Comparison of ENCODE assay signal across 18 mouse cellular contexts in the genomic region with DNA sequence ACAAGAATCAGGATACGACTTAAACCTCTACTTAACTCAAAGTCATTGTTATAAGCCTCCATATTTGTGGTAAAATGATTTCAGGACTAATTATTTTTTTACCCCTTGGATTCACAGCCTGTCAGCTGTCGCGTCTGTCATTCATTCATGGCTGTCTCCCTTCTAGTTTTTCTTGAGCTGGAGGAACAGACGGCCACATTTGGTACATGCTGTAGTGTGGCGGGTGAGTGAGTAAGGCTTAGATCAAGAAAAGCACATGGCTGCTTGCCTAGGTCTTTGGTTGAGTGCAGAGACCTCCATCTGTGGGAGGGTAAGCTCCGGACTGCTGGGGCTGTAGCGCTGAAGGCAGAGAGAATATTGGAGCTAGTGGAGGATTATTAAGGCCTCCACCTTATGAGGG. TPM values are rescaled to one million over a fixed set of nuclear protein-coding genes. Genes with fewer than 3 reads are reported as not detected.
A peak's percentile ranks its signal among the peaks of the same experiment; 100 is the strongest.
DNase-seq lines count a peak whose midpoint lies in the region; ATAC-seq and TF ChIP-seq lines count a peak whose summit lies in the region.
"Had no signal": no experiment of that assay in that cellular context is flagged by ENCODE, and none has a peak within 500 bp of the region (broad histone marks: within the 10 kb centered on the region; RNA-seq: fewer than 3 reads in every experiment).

No protein-coding gene starts in this region.

- H3K4me2 ChIP-seq in liver, embryonic 11.5 days, result peak overlapping the region; percentile 82
- H3K4me2 ChIP-seq in liver, embryonic 16.5 days (ENCODE audit: low read depth, low read length), result peak overlapping the region; percentile 85
- H3K4me2 ChIP-seq: embryonic facial prominence, embryonic 12.5 days; midbrain, embryonic 12.5 days had no signal

- H3K4me3 ChIP-seq in erythroblast, embryonic 14.5 days (replicated peaks), result peak overlapping the region; percentile 68
- peak overlapping the region; percentile 31; the same call in 1 of the 2 replicates for H3K4me3 ChIP-seq in liver, embryonic 11.5 days (ENCODE audit: low read depth, low read length)
- peak overlapping the region; percentile 70; the same call in 1 of the 2 replicates for H3K4me3 ChIP-seq in G1E (ENCODE audit: low read depth, low read length)
- H3K4me3 ChIP-seq in liver, embryonic 16.5 days (ENCODE audit: low read depth, low read length), result no peak overlapping the region
- H3K4me3 ChIP-seq: embryonic facial prominence, embryonic 12.5 days; layer of hippocampus, adult 2 months; limb, embryonic 15.5 days; midbrain, embryonic 12.5 days had no signal

- peak overlapping the region; percentile 100 for H3K27ac ChIP-seq in liver, embryonic 11.5 days (ENCODE audit: low read depth, low read length)
- H3K27ac ChIP-seq in liver, embryonic 16.5 days (ENCODE audit: low read length), result peak overlapping the region; percentile 99
- H3K27ac ChIP-seq: embryonic facial prominence, embryonic 12.5 days; layer of hippocampus, adult 2 months; limb, embryonic 15.5 days; midbrain, embryonic 12.5 days had no signal

- TF ChIP-seq CTCF in G1E (IDR thresholded peaks at IDR 0.05; ENCODE audit: low read depth, low read length), result no peak

- no peak for DNase-seq in liver, embryonic 11.5 days (ENCODE audit: low spot score)
- DNase-seq in liver (no peak), G1E (ENCODE audit: low spot score) (no peak)
- no peak for DNase-seq in left cerebral cortex, adult 18-20 months (ENCODE audit: low spot score in 2 of 2)
- DNase-seq in kidney, postnatal 25 days, result no peak
- DNase-seq: cerebellum, adult 11-12 months; heart, postnatal 14 days; lung, postnatal 14 days had no signal

- 89% methylated on average over 7 of the region's 7 CpGs for WGBS in liver, embryonic 11.5 days
- WGBS in liver, embryonic 16.5 days (ENCODE audit: insufficient replicate concordance), result 81% methylated on average over 7 of the region's 7 CpGs

- peaks cover 64% of the 10 kb centered on the region for H3K36me3 ChIP-seq in erythroblast, embryonic 14.5 days (ENCODE audit: control insufficient read depth)
- H3K36me3 ChIP-seq in liver, embryonic 11.5 days (ENCODE audit: control insufficient read depth, insufficient read depth, low read length), result peaks cover 21% of the 10 kb centered on the region
- H3K36me3 ChIP-seq in G1E (replicated peaks), result peaks cover 44% of the 10 kb centered on the region
- peaks cover 18% of the 10 kb centered on the region for H3K36me3 ChIP-seq in liver, embryonic 16.5 days (ENCODE audit: control insufficient read depth, insufficient read depth)

- ATAC-seq in erythroblast, adult 5-6 weeks (replicated peaks; ENCODE audit: low FRiP score, poor library complexity, severe bottlenecking), result no peak
- ATAC-seq in liver, embryonic 11.5 days (replicated peaks; ENCODE audit: low FRiP score), result no peak
- ATAC-seq in G1E (ENCODE audit: extremely low read depth, insufficient number of reproducible peaks, low FRiP score, poor library complexity, severe bottlenecking), result no peak
- ATAC-seq in liver, embryonic 16.5 days (ENCODE audit: low read depth), result no peak

- H3K9ac ChIP-seq in liver, embryonic 11.5 days (ENCODE audit: low read depth, low read length), result peak overlapping the region; percentile 66
- H3K9ac ChIP-seq in liver, embryonic 16.5 days (ENCODE audit: low read depth, low read length), result peak overlapping the region; percentile 77
- H3K9ac ChIP-seq: embryonic facial prominence, embryonic 12.5 days; limb, embryonic 15.5 days; midbrain, embryonic 12.5 days had no signal

- H3K27me3 ChIP-seq in erythroblast, embryonic 14.5 days (ENCODE audit: control insufficient read depth), result no peaks in the 10 kb centered on the region
- H3K27me3 ChIP-seq in liver, embryonic 11.5 days (replicated peaks; ENCODE audit: control insufficient read depth, insufficient read depth, low read length), result no peaks in the 10 kb centered on the region
- H3K27me3 ChIP-seq in G1E (ENCODE audit: insufficient read depth, low read length), result no peaks in the 10 kb centered on the region
- no peaks in the 10 kb centered on the region for H3K27me3 ChIP-seq in liver, embryonic 16.5 days (ENCODE audit: control insufficient read depth, insufficient read depth, low read depth, low read length)
- H3K27me3 ChIP-seq: embryonic facial prominence, embryonic 12.5 days; midbrain, embryonic 12.5 days had no signal

- peaks cover 82% of the 10 kb centered on the region for H3K4me1 ChIP-seq in erythroblast, embryonic 14.5 days (ENCODE audit: control insufficient read depth)
- H3K4me1 ChIP-seq in liver, embryonic 11.5 days (replicated peaks; ENCODE audit: control insufficient read depth, insufficient read depth, low read length), result peaks cover 33% of the 10 kb centered on the region
- peaks cover 86% of the 10 kb centered on the region for H3K4me1 ChIP-seq in G1E (ENCODE audit: insufficient read depth, low read depth, low read length)
- peaks cover 48% of the 10 kb centered on the region for H3K4me1 ChIP-seq in liver, embryonic 16.5 days (ENCODE audit: control insufficient read depth, low read depth, low read length)
- H3K4me1 ChIP-seq: embryonic facial prominence, embryonic 12.5 days; midbrain, embryonic 12.5 days had no signal

- H3K9me3 ChIP-seq in erythroblast, embryonic 14.5 days (ENCODE audit: control insufficient read depth, low read length), result no peaks in the 10 kb centered on the region
- H3K9me3 ChIP-seq in liver, embryonic 11.5 days (ENCODE audit: control insufficient read depth, low read length), result no peaks in the 10 kb centered on the region
- H3K9me3 ChIP-seq in G1E (replicated peaks), result no peaks in the 10 kb centered on the region
- H3K9me3 ChIP-seq in liver, embryonic 16.5 days (replicated peaks; ENCODE audit: control insufficient read depth, low read length), result no peaks in the 10 kb centered on the region
- H3K9me3 ChIP-seq: embryonic facial prominence, embryonic 12.5 days; forebrain, embryonic 10.5 days; limb, embryonic 15.5 days; midbrain, embryonic 12.5 days had no signal

RNA-seq across cellular contexts. Expression of gene Supt4a, which starts 10.4 kb away (rescaled TPM):
- 4.3 and 5.5 TPM in 2 replicates for polyA plus RNA-seq in erythroblast, embryonic 14.5 days (2012)
- 133 and 166 TPM in 2 replicates for total RNA-seq in erythroblast, adult 5-6 weeks (2015; ENCODE audit: low replicate concordance)
- total RNA-seq in erythroblast, adult 5-6 weeks (2017; ENCODE audit: low replicate concordance), result 103 and 121 TPM in 2 replicates
- polyA plus RNA-seq in liver, embryonic 11.5 days (2014; fragmentation: Nextera tagmentation; extraction: Ambion mirVana), result 233 and 240 TPM in 2 replicates
- 64.1 and 95.8 TPM in 2 replicates for total RNA-seq in G1E (2014; fragmentation: Nextera tagmentation)
- 155 and 172 TPM in 2 replicates for total RNA-seq in G1E (2017)
- 14.7 and 15.4 TPM in 2 replicates for polyA plus RNA-seq in G1E (2012)
- 180 and 196 TPM in 2 replicates for polyA plus RNA-seq in liver, embryonic 16.5 days (2015; fragmentation: Nextera tagmentation; extraction: Ambion mirVana)
- total RNA-seq in left cerebral cortex, adult 18-20 months (2021), result 10 to 100 TPM; 80.1 to 87.1 TPM

RNA-seq across cellular contexts. Expression of gene Tspoap1, which starts 12.6 kb away (rescaled TPM):
- 0.47 and 0.71 TPM in 2 replicates for polyA plus RNA-seq in erythroblast, embryonic 14.5 days (2012)
- total RNA-seq in erythroblast, adult 5-6 weeks (2015; ENCODE audit: low replicate concordance), result 4.2 and 5.4 TPM in 2 replicates
- total RNA-seq in erythroblast, adult 5-6 weeks (2017; ENCODE audit: low replicate concordance), result 5.4 and 16.6 TPM in 2 replicates
- polyA plus RNA-seq in liver, embryonic 11.5 days (2014; fragmentation: Nextera tagmentation; extraction: Ambion mirVana), result 7.7 and 9.3 TPM in 2 replicates
- total RNA-seq in G1E (2014; fragmentation: Nextera tagmentation), result 3.9 and 9.9 TPM in 2 replicates
- total RNA-seq in G1E (2017), result 17.4 and 21.2 TPM in 2 replicates
- 10.2 and 10.4 TPM in 2 replicates for polyA plus RNA-seq in G1E (2012)
- polyA plus RNA-seq in liver, embryonic 16.5 days (2015; fragmentation: Nextera tagmentation; extraction: Ambion mirVana), result 1.7 and 2.7 TPM in 2 replicates
- 100 to 1,000 TPM; 172 to 177 TPM for total RNA-seq in left cerebral cortex, adult 18-20 months (2021)
- total RNA-seq: gastrocnemius, adult 18-20 months had no signal

RNA-seq across cellular contexts. Expression of gene Mpo, which starts 45.7 kb away (rescaled TPM):
- polyA plus RNA-seq in erythroblast, embryonic 14.5 days (2012), result 3.6 and 4.5 TPM in 2 replicates
- 1,764 and 1,778 TPM in 2 replicates for total RNA-seq in erythroblast, adult 5-6 weeks (2015; ENCODE audit: low replicate concordance)
- 605 and 1,001 TPM in 2 replicates for total RNA-seq in erythroblast, adult 5-6 weeks (2017; ENCODE audit: low replicate concordance)
- 190 and 206 TPM in 2 replicates for polyA plus RNA-seq in liver, embryonic 11.5 days (2014; fragmentation: Nextera tagmentation; extraction: Ambion mirVana)
- total RNA-seq in G1E (2014; fragmentation: Nextera tagmentation), result not detected in 2 replicates
- 0.05 and 0.70 TPM in 2 replicates for total RNA-seq in G1E (2017)
- polyA plus RNA-seq in G1E (2012), result 1.6 and 1.7 TPM in 2 replicates
- 420 and 425 TPM in 2 replicates for polyA plus RNA-seq in liver, embryonic 16.5 days (2015; fragmentation: Nextera tagmentation; extraction: Ambion mirVana)
- total RNA-seq in left cerebral cortex, adult 18-20 months (2021), result under 1 TPM in 1 of 2 experiments, not detected in 1; 0.26 TPM
- total RNA-seq: gastrocnemius, adult 18-20 months; layer of hippocampus, adult 2 months; left cerebral cortex, postnatal 14 days had no signal

Comparison
In these comparisons a context has a peak if more than half of its experiments do, and no peak if none do; other contexts are left out.
1. RNA of gene Supt4a, which starts 10.4 kb away (polyA plus RNA-seq): 233 to 240 TPM in liver, embryonic 11.5 days and 180 to 196 TPM in liver, embryonic 16.5 days; 14.7 to 15.4 TPM in G1E and 4.3 to 5.5 TPM in erythroblast, embryonic 14.5 days; every median in the first group is over 10 times any median in the second.
2. RNA of gene Mpo, which starts 45.7 kb away (polyA plus RNA-seq): 420 to 425 TPM in liver, embryonic 16.5 days and 190 to 206 TPM in liver, embryonic 11.5 days; 3.6 to 4.5 TPM in erythroblast, embryonic 14.5 days and 1.6 to 1.7 TPM in G1E; every median in the first group is over 10 times any median in the second.